Mouse (Mus musculus) lung, postnatal 0 days (tissue): ENCODE data around the gene Stmn1. TPM values are rescaled to one million over a fixed set of nuclear protein-coding genes. Genes with fewer than 3 reads are reported as not detected.
"Not testable (repeated sequence)": the region's sequence is repeated elsewhere in the genome, so short reads cannot be mapped to it uniquely, and the experiment has no call there.

Source experiments
- ATAC-seq: fragments of 200-750 bp; cut with Nextera tagmentation; 2 replicates; pipeline ENCODE4 v1.8.0; 2017; ENCODE audit warnings: moderate library complexity
- DNase-seq: peaks from one replicate; pipeline ENCODE4 v3.0.0-alpha.2; 2016; ENCODE audit warnings: low spot score
- H3K27ac ChIP-seq: fragments of 300-500 bp; sonication (generic); 2 replicates; pipeline ENCODE4 v1.5.1; 2014; ENCODE audit warnings: antibody characterized with exemption, mild to moderate bottlenecking, low read length, mixed read lengths
- H3K27me3 ChIP-seq: fragments of 300-500 bp; sonication (generic); replicated peaks from 2 replicates; pipeline ENCODE4 v1.6.1; 2014; ENCODE audit warnings: low read length, mixed read lengths; ENCODE audit not compliant: insufficient read depth
- H3K36me3 ChIP-seq: fragments of 300-500 bp; sonication (generic); 2 replicates; pipeline ENCODE4 v1.6.1; 2014; ENCODE audit warnings: low read length, mixed read lengths; ENCODE audit not compliant: insufficient read depth
- H3K4me1 ChIP-seq: fragments of 300-500 bp; sonication (generic); 2 replicates; pipeline ENCODE4 v1.6.1; 2014; ENCODE audit warnings: antibody characterized with exemption, low read depth, low read length, mixed read lengths; ENCODE audit not compliant: insufficient read depth
- H3K4me2 ChIP-seq: fragments of 300-500 bp; sonication (generic); replicated peaks from 2 replicates; pipeline ENCODE4 v1.6.1; 2014; ENCODE audit warnings: low read depth, mild to moderate bottlenecking, low read length, moderate library complexity, mixed read lengths
- H3K4me3 ChIP-seq: fragments of 300-500 bp; sonication (generic); 2 replicates; pipeline ENCODE4 v1.5.1; 2014; ENCODE audit warnings: low read depth, low read length
- H3K9ac ChIP-seq: fragments of 300-500 bp; sonication (generic); replicated peaks from 2 replicates; pipeline ENCODE4 v1.6.1; 2014; ENCODE audit warnings: low read depth, mild to moderate bottlenecking
- H3K9me3 ChIP-seq: fragments of 300-500 bp; sonication (generic); 2 replicates; pipeline ENCODE4 v1.6.1; 2016; ENCODE audit warnings: low read length, mixed read lengths
- CTCF ChIP-seq: IDR thresholded peaks from 2 replicates; pipeline ENCODE4 v1.5.1; 2016; ENCODE audit warnings: antibody characterized with exemption, mild to moderate bottlenecking
- EP300 ChIP-seq: IDR thresholded peaks from 2 replicates; pipeline ENCODE4 v1.6.1; 2016; ENCODE audit warnings: antibody characterized with exemption, mild to moderate bottlenecking, control low read depth
- WGBS: fragments of 180-500 bp; shearing (Covaris S2); extraction: QIAGEN DNeasy Blood & Tissue Kit; methylation state at CpG from one replicate; pipeline ENCODE4 v1.1.7; 2014; 5-methylcytosine and 5-hydroxymethylcytosine counted together
- polyA plus RNA-seq: library from polyadenylated mRNA; unstranded; fragments of >200 nt; fragmentation: Nextera tagmentation; extraction: Ambion mirVana; gene quantifications from 2 replicates; pipeline ENCODE4 v1.2.1, GENCODE M21; 2015

Gene Stmn1
- polyA plus RNA-seq, 1 experiment from 2014 or later = 260 TPM

GRCm38 (mm10) chr4:134488211-134488610 is 20.1 kb downstream of the Stmn1 start:
- no peaks in the 10 kb centered on the region for H3K9me3 ChIP-seq
- H3K4me3 ChIP-seq = no peak overlapping the region
- peak; percentile 86 for DNase-seq
- H3K27ac ChIP-seq = peak overlapping the region; percentile 69
- no peaks in the 10 kb centered on the region for H3K36me3 ChIP-seq
- no peaks in the 10 kb centered on the region for H3K4me1 ChIP-seq
- H3K4me2 ChIP-seq = no peak overlapping the region
- TF ChIP-seq EP300 (peak; percentile 60; the same call in 1 of the 2 replicates), CTCF (no peak)
- ATAC-seq = peak; percentile 88
- no peaks in the 10 kb centered on the region for H3K27me3 ChIP-seq
- no peak overlapping the region for H3K9ac ChIP-seq
- WGBS = 58% methylated on average over 5 of the region's 5 CpGs

DNA sequence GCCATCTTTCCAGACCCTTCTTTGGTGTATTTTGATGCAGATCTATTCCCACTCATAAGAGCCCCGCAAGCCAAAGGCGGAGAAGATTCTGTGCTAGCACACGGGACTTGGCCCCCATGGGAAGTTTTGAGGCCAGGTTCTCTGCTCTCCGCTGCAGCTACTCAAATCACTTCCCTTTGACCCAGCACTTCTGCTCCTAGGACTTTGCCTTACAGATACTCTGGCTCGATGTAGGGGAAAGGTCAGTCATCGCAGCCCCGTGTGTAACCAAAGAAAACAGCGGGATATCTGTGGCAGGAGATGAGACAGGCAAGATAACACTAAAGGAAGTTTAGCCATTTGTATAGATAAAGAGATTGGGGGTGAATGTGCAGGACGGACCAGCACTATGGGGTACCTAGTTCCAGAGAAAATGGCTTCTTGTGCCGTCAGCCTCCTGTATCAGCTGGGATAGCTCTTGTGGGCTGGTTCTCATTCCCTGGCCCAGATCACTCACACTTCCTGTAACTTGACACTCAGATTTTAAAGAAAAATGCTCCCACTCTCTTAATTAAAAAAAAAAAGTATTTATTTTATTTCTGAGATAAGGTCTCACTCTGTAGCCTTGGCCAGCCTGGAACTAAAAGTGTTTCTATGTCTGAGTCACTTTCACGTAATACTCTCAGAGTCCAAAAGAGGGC is 22.0 kb downstream of the Stmn1 start:
- ATAC-seq = no peak
- no peaks in the 10 kb centered on the region for H3K27me3 ChIP-seq
- WGBS = 65% methylated on average over 11 of the region's 11 CpGs
- H3K4me1 ChIP-seq = 0 out of 2 replicates have a peak, but pooled peaks cover 5% of the 10 kb centered on the region
- H3K4me3 ChIP-seq = no peak overlapping the region
- H3K9me3 ChIP-seq = no peaks in the 10 kb centered on the region
- no peak overlapping the region for H3K27ac ChIP-seq
- TF ChIP-seq CTCF = no peak
- TF ChIP-seq EP300 = no peak
- no peak overlapping the region for H3K4me2 ChIP-seq
- H3K36me3 ChIP-seq = no peaks in the 10 kb centered on the region
- H3K9ac ChIP-seq = no peak overlapping the region
- no peak for DNase-seq

DNA sequence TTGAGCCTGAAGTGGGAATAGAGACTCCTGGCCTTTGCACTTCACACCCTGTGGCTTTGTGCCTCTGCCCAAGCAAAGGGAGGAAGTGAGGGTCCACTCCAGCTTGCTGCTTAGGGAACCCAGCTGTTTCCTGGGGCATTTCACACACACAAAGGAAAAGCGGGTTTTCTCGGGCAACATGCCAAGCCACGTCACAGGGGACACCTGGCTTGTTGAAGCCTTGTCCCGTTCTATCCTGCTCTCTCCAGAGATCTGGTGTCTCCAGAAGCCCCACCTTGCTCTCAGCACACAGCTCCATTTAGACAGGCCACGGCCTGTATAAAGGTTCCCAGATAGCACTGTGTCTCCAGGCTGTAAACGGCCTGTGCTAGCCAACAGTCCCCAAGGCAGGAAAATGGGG is 23.6 kb downstream of the Stmn1 start:
- no peak for TF ChIP-seq EP300
- TF ChIP-seq CTCF = no peak
- DNase-seq (no peak), ATAC-seq (no peak)
- H3K9me3 ChIP-seq = no peaks in the 10 kb centered on the region
- no peak overlapping the region for H3K9ac ChIP-seq
- no peak overlapping the region for H3K27ac ChIP-seq
- no peak overlapping the region for H3K4me3 ChIP-seq
- H3K4me2 ChIP-seq = no peak overlapping the region
- H3K27me3 ChIP-seq = no peaks in the 10 kb centered on the region
- H3K4me1 ChIP-seq = peaks cover 14% of the 10 kb centered on the region; the same call in 1 of the 2 replicates
- 36% methylated on average over 6 of the region's 6 CpGs for WGBS
- H3K36me3 ChIP-seq = no peaks in the 10 kb centered on the region

- not testable (repeated sequence) for H3K27me3 ChIP-seq, H3K4me2 ChIP-seq, DNase-seq, H3K4me3 ChIP-seq, H3K36me3 ChIP-seq, H3K9ac ChIP-seq, ATAC-seq, H3K9me3 ChIP-seq
- peaks cover 17% of the 10 kb centered on the region; the same call in 1 of the 2 replicates for H3K4me1 ChIP-seq
- WGBS = 94% methylated on average over 6 of the region's 6 CpGs
- peak overlapping the region; percentile 85; the same call in 1 of the 2 replicates for H3K27ac ChIP-seq
These were observed 26.0 kb downstream of the Stmn1 start for GRCm38 (mm10) chr4:134494161-134494560.

- Histone ChIP-seq H3K9me3 (no peaks in the 10 kb centered on the region), H3K4me3 (no peak overlapping the region), H3K4me1 (peaks cover 17% of the 10 kb centered on the region; the same call in 1 of the 2 replicates), H3K27me3 (no peaks in the 10 kb centered on the region), H3K36me3 (no peaks in the 10 kb centered on the region), H3K4me2 (no peak overlapping the region), H3K9ac (no peak overlapping the region), H3K27ac (peak overlapping the region; percentile 85)
- peak; percentile 41 for ATAC-seq
- WGBS = 38% methylated on average over 16 of the region's 16 CpGs
- no peak for TF ChIP-seq EP300
- no peak for TF ChIP-seq CTCF
- DNase-seq = peak; percentile 70
These were observed 26.8 kb downstream of the Stmn1 start for GRCm38 (mm10) chr4:134494780-134495545.

- peak; percentile 69 for TF ChIP-seq EP300
- no peak for TF ChIP-seq CTCF
- H3K36me3 ChIP-seq = no peaks in the 10 kb centered on the region
These were observed 27.4 kb downstream of the Stmn1 start for GRCm38 (mm10) chr4:134495546-134495923.

More at GRCm38 (mm10) chr4:134495546-134495923, 27.4 kb downstream of the Stmn1 start:
- H3K4me3 ChIP-seq = no peak overlapping the region
- no peak overlapping the region for H3K9ac ChIP-seq
- no peaks in the 10 kb centered on the region for H3K9me3 ChIP-seq
- WGBS = 42% methylated on average over 5 of the region's 5 CpGs
- no peak overlapping the region for H3K4me2 ChIP-seq
- H3K4me1 ChIP-seq = peaks cover 17% of the 10 kb centered on the region; the same call in 1 of the 2 replicates
- H3K27me3 ChIP-seq = no peaks in the 10 kb centered on the region
- DNase-seq (peak; percentile 56), ATAC-seq (peak; percentile 23)
- peak overlapping the region; percentile 85 for H3K27ac ChIP-seq
